Mouse (Mus musculus): ENCODE data around the gene Col4a3. TPM values are rescaled to one million over a fixed set of nuclear protein-coding genes. Genes with fewer than 3 reads are reported as not detected.

Gene Col4a3
- 0.11 and 0.18 TPM in 2 replicates for polyA plus RNA-seq (2014; fragmentation: Nextera tagmentation; extraction: Ambion mirVana)

GRCm38 (mm10) chr1:82586713-82587399 is at the start of gene Col4a3, which contains the start of gene Col4a4:
Gene Col4a3, plus strand, starts transcription at chr1:82586921.
Gene Col4a4, minus strand, starts transcription at chr1:82586849.
- peaks cover 13% of the 10 kb centered on the region for H3K27me3 ChIP-seq (ENCODE audit: control insufficient read depth, insufficient read depth, low read length)
- H3K4me3 ChIP-seq (ENCODE audit: low read depth, low read length) = peak within 1 kb of the TSS; percentile 20
- no peak within 1 kb of the TSS for H3K27ac ChIP-seq (ENCODE audit: low read depth, low read length)
- H3K9me3 ChIP-seq (ENCODE audit: control insufficient read depth, low read length) = no peaks in the 10 kb centered on the region
- H3K4me2 ChIP-seq (ENCODE audit: low read depth) = peak within 1 kb of the TSS; percentile 55
- DNase-seq (ENCODE audit: low spot score) (no peak), ATAC-seq (ENCODE audit: insufficient read depth, low FRiP score, low TSS enrichment) (0 out of 2 replicates have a peak, but pooled peaks have one; percentile 41)
- no peak within 1 kb of the TSS for H3K9ac ChIP-seq (ENCODE audit: low read length)
- 3% methylated on average over 34 of the region's 34 CpGs for WGBS
- no peaks in the 10 kb centered on the region; the same call in 1 of the 2 replicates for H3K4me1 ChIP-seq (ENCODE audit: control insufficient read depth, insufficient read depth, low read length)
- H3K36me3 ChIP-seq (ENCODE audit: control insufficient read depth, insufficient read depth, low read length) = no peaks in the 10 kb centered on the region

- no peaks in the 10 kb centered on the region for H3K4me1 ChIP-seq (ENCODE audit: control insufficient read depth, insufficient read depth, low read length)
- no peak overlapping the region for H3K4me3 ChIP-seq (ENCODE audit: low read depth, low read length)
- H3K4me2 ChIP-seq (ENCODE audit: low read depth) = no peak overlapping the region
- H3K9ac ChIP-seq (ENCODE audit: low read length) = no peak overlapping the region
- 41% methylated on average over 3 of the region's 3 CpGs for WGBS
- ATAC-seq (ENCODE audit: insufficient read depth, low FRiP score, low TSS enrichment) (no peak), DNase-seq (ENCODE audit: low spot score) (no peak)
- no peaks in the 10 kb centered on the region for H3K27me3 ChIP-seq (ENCODE audit: control insufficient read depth, insufficient read depth, low read length)
- H3K9me3 ChIP-seq (ENCODE audit: control insufficient read depth, low read length) = no peaks in the 10 kb centered on the region
- no peaks in the 10 kb centered on the region for H3K36me3 ChIP-seq (ENCODE audit: control insufficient read depth, insufficient read depth, low read length)
- no peak overlapping the region for H3K27ac ChIP-seq (ENCODE audit: low read depth, low read length)
These were observed 48.9 kb upstream of the Col4a3 start for GRCm38 (mm10) chr1:82537848-82538247.

GRCm38 (mm10) chr1:82540056-82540455 is 46.7 kb upstream of the Col4a3 start:
- Histone ChIP-seq H3K4me2 (ENCODE audit: low read depth) (no peak overlapping the region), H3K27me3 (ENCODE audit: control insufficient read depth, insufficient read depth, low read length) (no peaks in the 10 kb centered on the region), H3K36me3 (ENCODE audit: control insufficient read depth, insufficient read depth, low read length) (no peaks in the 10 kb centered on the region), H3K9ac (ENCODE audit: low read length) (no peak overlapping the region), H3K27ac (ENCODE audit: low read depth, low read length) (no peak overlapping the region), H3K4me3 (ENCODE audit: low read depth, low read length) (no peak overlapping the region), H3K4me1 (ENCODE audit: control insufficient read depth, insufficient read depth, low read length) (no peaks in the 10 kb centered on the region), H3K9me3 (ENCODE audit: control insufficient read depth, low read length) (no peaks in the 10 kb centered on the region)
- DNase-seq (ENCODE audit: low spot score) (no peak), ATAC-seq (ENCODE audit: insufficient read depth, low FRiP score, low TSS enrichment) (no peak)
- WGBS = 85% methylated on average over 5 of the region's 5 CpGs

- Histone ChIP-seq H3K4me2 (ENCODE audit: low read depth) (no peak overlapping the region), H3K4me3 (ENCODE audit: low read depth, low read length) (no peak overlapping the region), H3K9ac (ENCODE audit: low read length) (no peak overlapping the region), H3K4me1 (ENCODE audit: control insufficient read depth, insufficient read depth, low read length) (no peaks in the 10 kb centered on the region), H3K36me3 (ENCODE audit: control insufficient read depth, insufficient read depth, low read length) (no peaks in the 10 kb centered on the region), H3K27ac (ENCODE audit: low read depth, low read length) (no peak overlapping the region), H3K27me3 (ENCODE audit: control insufficient read depth, insufficient read depth, low read length) (no peaks in the 10 kb centered on the region), H3K9me3 (ENCODE audit: control insufficient read depth, low read length) (no peaks in the 10 kb centered on the region)
- DNase-seq (ENCODE audit: low spot score) (no peak), ATAC-seq (ENCODE audit: insufficient read depth, low FRiP score, low TSS enrichment) (no peak)
- WGBS = 84% methylated on average over 2 of the region's 2 CpGs
These were observed 42.8 kb upstream of the Col4a3 start for GRCm38 (mm10) chr1:82543934-82544333.

GRCm38 (mm10) chr1:82544419-82545185 is 42.1 kb upstream of the Col4a3 start:
- no peaks in the 10 kb centered on the region for H3K36me3 ChIP-seq (ENCODE audit: control insufficient read depth, insufficient read depth, low read length)
- no peaks in the 10 kb centered on the region for H3K4me1 ChIP-seq (ENCODE audit: control insufficient read depth, insufficient read depth, low read length)
- 0 out of 2 replicates have a peak, but pooled peaks have one; percentile 45 for ATAC-seq (ENCODE audit: insufficient read depth, low FRiP score, low TSS enrichment)
- 59% methylated on average over 6 of the region's 6 CpGs for WGBS
- H3K27me3 ChIP-seq (ENCODE audit: control insufficient read depth, insufficient read depth, low read length) = no peaks in the 10 kb centered on the region
- no peak overlapping the region for H3K4me3 ChIP-seq (ENCODE audit: low read depth, low read length)
- no peak overlapping the region for H3K27ac ChIP-seq (ENCODE audit: low read depth, low read length)
- DNase-seq (ENCODE audit: low spot score) = no peak
- H3K4me2 ChIP-seq (ENCODE audit: low read depth) = no peak overlapping the region
- no peaks in the 10 kb centered on the region for H3K9me3 ChIP-seq (ENCODE audit: control insufficient read depth, low read length)
- no peak overlapping the region for H3K9ac ChIP-seq (ENCODE audit: low read length)

- ATAC-seq (ENCODE audit: insufficient read depth, low FRiP score, low TSS enrichment) = no peak
- no peak overlapping the region for H3K9ac ChIP-seq (ENCODE audit: low read length)
- no peaks in the 10 kb centered on the region for H3K9me3 ChIP-seq (ENCODE audit: control insufficient read depth, low read length)
- DNase-seq (ENCODE audit: low spot score) = no peak
- 83% methylated on average over 8 of the region's 8 CpGs for WGBS
- H3K36me3 ChIP-seq (ENCODE audit: control insufficient read depth, insufficient read depth, low read length) = no peaks in the 10 kb centered on the region
- no peaks in the 10 kb centered on the region for H3K4me1 ChIP-seq (ENCODE audit: control insufficient read depth, insufficient read depth, low read length)
- H3K4me2 ChIP-seq (ENCODE audit: low read depth) = no peak overlapping the region
- no peaks in the 10 kb centered on the region for H3K27me3 ChIP-seq (ENCODE audit: control insufficient read depth, insufficient read depth, low read length)
- H3K27ac ChIP-seq (ENCODE audit: low read depth, low read length) = no peak overlapping the region
- H3K4me3 ChIP-seq (ENCODE audit: low read depth, low read length) = no peak overlapping the region
These were observed 41.3 kb upstream of the Col4a3 start for GRCm38 (mm10) chr1:82545199-82545960.

GRCm38 (mm10) chr1:82554443-82554850 is 32.3 kb upstream of the Col4a3 start:
- Histone ChIP-seq H3K9me3 (ENCODE audit: control insufficient read depth, low read length) (no peaks in the 10 kb centered on the region), H3K4me2 (ENCODE audit: low read depth) (no peak overlapping the region), H3K4me1 (ENCODE audit: control insufficient read depth, insufficient read depth, low read length) (no peaks in the 10 kb centered on the region), H3K27ac (ENCODE audit: low read depth, low read length) (no peak overlapping the region), H3K4me3 (ENCODE audit: low read depth, low read length) (no peak overlapping the region), H3K36me3 (ENCODE audit: control insufficient read depth, insufficient read depth, low read length) (no peaks in the 10 kb centered on the region), H3K27me3 (ENCODE audit: control insufficient read depth, insufficient read depth, low read length) (no peaks in the 10 kb centered on the region), H3K9ac (ENCODE audit: low read length) (no peak overlapping the region)
- peak; percentile 44 for DNase-seq (ENCODE audit: low spot score)
- ATAC-seq (ENCODE audit: insufficient read depth, low FRiP score, low TSS enrichment) = peak; percentile 74
- 46% methylated on average over 6 of the region's 6 CpGs for whole genome bisulfite sequencing

GRCm38 (mm10) chr1:82554889-82555288 is 31.8 kb upstream of the Col4a3 start:
- 76% methylated on average over 5 of the region's 5 CpGs for WGBS

More at GRCm38 (mm10) chr1:82554889-82555288, 31.8 kb upstream of the Col4a3 start:
- DNase-seq (ENCODE audit: low spot score) = no peak
- H3K9me3 ChIP-seq (ENCODE audit: control insufficient read depth, low read length) = no peaks in the 10 kb centered on the region
- no peak overlapping the region for H3K9ac ChIP-seq (ENCODE audit: low read length)
- no peak for ATAC-seq (ENCODE audit: insufficient read depth, low FRiP score, low TSS enrichment)
- no peaks in the 10 kb centered on the region for H3K4me1 ChIP-seq (ENCODE audit: control insufficient read depth, insufficient read depth, low read length)
- H3K27ac ChIP-seq (ENCODE audit: low read depth, low read length) = no peak overlapping the region
- no peaks in the 10 kb centered on the region for H3K36me3 ChIP-seq (ENCODE audit: control insufficient read depth, insufficient read depth, low read length)
- H3K27me3 ChIP-seq (ENCODE audit: control insufficient read depth, insufficient read depth, low read length) = no peaks in the 10 kb centered on the region
- H3K4me2 ChIP-seq (ENCODE audit: low read depth) = no peak overlapping the region
- no peak overlapping the region for H3K4me3 ChIP-seq (ENCODE audit: low read depth, low read length)
